Mouse (Mus musculus) layer of hippocampus, adult 18-20 months (tissue): ENCODE results near the gene Dnajc12. TPM values are rescaled to one million over a fixed set of nuclear protein-coding genes. Genes with fewer than 3 reads are reported as not detected.
A peak's percentile ranks its signal among the peaks of the same experiment; 100 is the strongest.
"Not testable (repeated sequence)": the region's sequence is repeated elsewhere in the genome, so short reads cannot be mapped to it uniquely, and the experiment has no call there.

Source experiments
- DNase-seq, 2 experiments: peaks; one replicate each; pipeline ENCODE4 v3.0.0; 2022; ENCODE audit warnings: low spot score in 2 of 2
- total RNA-seq, 2 experiments: library from RNA; stranded (reverse); gene quantifications; 2 replicates each; pipeline ENCODE4 v1.2.3; 2021

Dnajc12 gene
- total RNA-seq, 2 experiments from 2014 or later: 20.8 to 23.4 TPM

- DNase-seq: peak; percentile 99 to 100
Observed at GRCm38 (mm10) chr10:63429380-63429779, 47.1 kb downstream of the Dnajc12 start.

GRCm38 (mm10) chr10:63429785-63430305 lies 47.6 kb downstream of the Dnajc12 start, which contains the start of gene Ctnna3:
Ctnna3 (plus strand) TSS chr10:63430098.
- peak; percentile 84 to 90 for DNase-seq

GRCm38 (mm10) chr10:63431221-63431736 lies 49.0 kb downstream of the Dnajc12 start:
- DNase-seq: no peak

- no peak for DNase-seq
Observed at GRCm38 (mm10) chr10:63432099-63432498, 49.9 kb downstream of the Dnajc12 start.

GRCm38 (mm10) chr10:63432887-63433286 lies 50.6 kb downstream of the Dnajc12 start:
- DNase-seq: no peak

GRCm38 (mm10) chr10:63438736-63439262 lies 56.6 kb downstream of the Dnajc12 start:
- no peak for DNase-seq

- no peak for DNase-seq
Observed at GRCm38 (mm10) chr10:63439694-63440228, 57.5 kb downstream of the Dnajc12 start.

GRCm38 (mm10) chr10:63444602-63445387 lies 62.6 kb downstream of the Dnajc12 start:
- not testable (repeated sequence) for DNase-seq

- DNase-seq: no peak
Observed at GRCm38 (mm10) chr10:63453926-63454325, 71.7 kb downstream of the Dnajc12 start.

- DNase-seq: no peak
Observed at GRCm38 (mm10) chr10:63455110-63455878, 73.1 kb downstream of the Dnajc12 start.

- DNase-seq: no peak
Observed at GRCm38 (mm10) chr10:63457292-63458128, 75.3 kb downstream of the Dnajc12 start.

Other genes with a start within 250 kb of the Dnajc12 start
- gene Mypn, start 178.5 kb upstream of the Dnajc12 start, total RNA-seq: 1 to 10 TPM; 1.7 to 2.4 TPM
- 10 to 100 TPM; 31.7 to 36.1 TPM for gene Herc4, start 138.6 kb upstream of the Dnajc12 start, total RNA-seq
- 10 to 100 TPM; 12.7 to 15.3 TPM for gene Sirt1, start 739 bp upstream of the Dnajc12 start, total RNA-seq
- not detected for gene Gm7075, start 39.3 kb downstream of the Dnajc12 start, total RNA-seq
- 1 to 10 TPM; 1.4 to 2.6 TPM for gene Ctnna3, start 47.7 kb downstream of the Dnajc12 start, total RNA-seq